Mouse (Mus musculus): ENCODE measurements around the gene C2cd4a. TPM values are rescaled to one million over a fixed set of nuclear protein-coding genes. Genes with fewer than 3 reads are reported as not detected.

The C2cd4a gene
- polyA plus RNA-seq, 1 experiment from 2014 or later = 0.78 TPM

DNA sequence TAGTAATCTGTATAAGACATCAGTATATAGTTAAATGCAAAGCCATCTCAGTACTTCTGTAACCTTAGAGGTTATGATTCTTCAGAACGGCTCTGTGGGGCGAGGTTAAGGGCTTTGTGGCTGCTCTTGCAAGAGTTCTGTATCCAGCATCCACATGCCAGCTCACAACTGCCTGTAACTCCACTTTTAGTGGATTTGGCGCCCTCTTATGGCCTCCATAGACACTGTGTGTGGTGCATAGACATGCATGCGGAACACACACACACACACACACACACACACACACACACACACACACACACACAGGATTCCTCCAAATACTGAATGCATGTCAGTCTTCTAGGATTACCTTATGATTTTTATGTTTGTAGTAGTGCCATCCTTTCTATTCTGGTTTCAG is 19.0 kb upstream of the C2cd4a start:
- 79% methylated on average over 4 of the region's 4 CpGs for WGBS
- H3K4me2 ChIP-seq = no peak overlapping the region
- no peaks in the 10 kb centered on the region for H3K9me3 ChIP-seq (replicated peaks)
- no peak overlapping the region for H3K4me3 ChIP-seq (replicated peaks)
- H3K9ac ChIP-seq (replicated peaks) = no peak overlapping the region
- H3K4me1 ChIP-seq = 0 out of 2 replicates have a peak, but pooled peaks cover 7% of the 10 kb centered on the region
- no peaks in the 10 kb centered on the region for H3K27me3 ChIP-seq (replicated peaks)
- ATAC-seq (ENCODE audit: low FRiP score) = no peak
- no peak overlapping the region for H3K27ac ChIP-seq (replicated peaks)
- H3K36me3 ChIP-seq = peaks cover 11% of the 10 kb centered on the region

DNA sequence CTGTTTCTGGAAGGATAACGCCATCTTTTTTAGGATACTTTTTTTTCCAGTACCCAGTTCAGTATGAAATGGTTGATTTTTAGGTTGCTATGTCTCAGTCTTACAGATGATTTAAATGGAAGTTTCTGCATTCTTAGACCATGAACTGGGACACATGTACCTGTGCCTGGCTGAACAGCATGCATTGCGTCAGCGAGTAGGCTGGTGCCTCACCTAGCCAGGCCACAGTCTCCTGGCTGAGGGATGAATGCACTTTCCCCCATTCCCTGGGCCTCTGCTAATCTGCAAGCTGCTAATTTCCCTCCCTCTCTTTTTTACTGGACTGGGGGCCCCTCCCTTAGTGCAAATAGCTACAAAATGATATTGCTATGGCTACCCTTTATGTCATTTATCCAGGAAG is 17.7 kb upstream of the C2cd4a start:
- H3K4me3 ChIP-seq (replicated peaks) = no peak overlapping the region
- no peak for ATAC-seq (ENCODE audit: low FRiP score)
- H3K4me1 ChIP-seq = 0 out of 2 replicates have a peak, but pooled peaks cover 7% of the 10 kb centered on the region
- H3K9ac ChIP-seq (replicated peaks) = no peak overlapping the region
- H3K27ac ChIP-seq (replicated peaks) = no peak overlapping the region
- H3K36me3 ChIP-seq = peaks cover 5% of the 10 kb centered on the region
- H3K27me3 ChIP-seq (replicated peaks) = no peaks in the 10 kb centered on the region
- no peaks in the 10 kb centered on the region for H3K9me3 ChIP-seq (replicated peaks)
- WGBS = 95% methylated on average over 3 of the region's 3 CpGs
- no peak overlapping the region for H3K4me2 ChIP-seq

DNA sequence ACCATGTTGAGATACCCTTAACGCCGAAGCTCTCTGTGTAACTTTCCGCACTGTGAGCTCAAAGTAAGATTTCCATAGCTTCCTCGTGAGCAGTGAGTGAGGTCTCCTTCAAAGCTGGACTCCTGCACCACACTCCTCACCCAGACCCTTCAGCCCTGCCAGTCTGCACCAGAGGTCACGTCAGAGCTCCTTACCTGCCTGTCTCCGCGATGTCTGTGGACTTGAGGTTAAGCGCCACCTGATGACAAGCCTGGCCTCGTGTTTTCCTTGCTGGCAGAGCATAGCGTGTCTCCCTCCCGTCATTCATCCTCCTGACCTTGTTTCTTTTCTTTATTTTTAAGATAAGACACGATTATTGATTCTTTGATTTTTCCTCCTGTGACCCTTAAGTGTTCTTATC is 17.3 kb upstream of the C2cd4a start:
- Histone ChIP-seq H3K9me3 (replicated peaks) (no peaks in the 10 kb centered on the region), H3K27me3 (replicated peaks) (no peaks in the 10 kb centered on the region), H3K9ac (replicated peaks) (no peak overlapping the region), H3K4me3 (replicated peaks) (no peak overlapping the region), H3K4me1 (0 out of 2 replicates have a peak, but pooled peaks cover 7% of the 10 kb centered on the region), H3K36me3 (0 out of 2 replicates have a peak, but pooled peaks cover 3% of the 10 kb centered on the region), H3K4me2 (no peak overlapping the region), H3K27ac (replicated peaks) (no peak overlapping the region)
- WGBS = 87% methylated on average over 12 of the region's 12 CpGs
- no peak for ATAC-seq (ENCODE audit: low FRiP score)

DNA sequence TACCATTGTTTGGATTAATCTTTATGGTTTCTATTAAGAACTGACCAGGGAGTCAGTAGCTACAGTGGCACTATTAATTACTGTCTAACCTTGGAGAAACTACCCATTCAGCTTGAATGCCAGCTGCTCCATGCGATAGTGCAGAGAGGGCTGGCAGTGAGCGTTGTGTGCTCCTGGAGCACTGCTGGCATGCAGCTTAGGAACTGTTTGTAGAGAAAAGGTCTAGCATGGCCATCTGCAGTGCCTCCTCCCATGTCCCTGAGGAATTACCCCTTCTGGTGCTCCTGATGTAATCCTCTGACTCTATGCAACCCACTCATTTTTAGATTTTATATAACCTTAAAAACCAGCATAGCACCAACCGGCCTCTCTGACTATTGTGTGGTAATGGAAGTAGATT is 15.5 kb upstream of the C2cd4a start:
- no peak overlapping the region for H3K27ac ChIP-seq (replicated peaks)
- 0 out of 2 replicates have a peak, but pooled peaks cover 7% of the 10 kb centered on the region for H3K4me1 ChIP-seq
- no peaks in the 10 kb centered on the region for H3K9me3 ChIP-seq (replicated peaks)
- H3K9ac ChIP-seq (replicated peaks) = no peak overlapping the region
- 54% methylated on average over 3 of the region's 3 CpGs for WGBS
- H3K4me2 ChIP-seq = no peak overlapping the region
- H3K27me3 ChIP-seq (replicated peaks) = no peaks in the 10 kb centered on the region
- no peak for ATAC-seq (ENCODE audit: low FRiP score)
- H3K4me3 ChIP-seq (replicated peaks) = no peak overlapping the region
- no peaks in the 10 kb centered on the region for H3K36me3 ChIP-seq

DNA sequence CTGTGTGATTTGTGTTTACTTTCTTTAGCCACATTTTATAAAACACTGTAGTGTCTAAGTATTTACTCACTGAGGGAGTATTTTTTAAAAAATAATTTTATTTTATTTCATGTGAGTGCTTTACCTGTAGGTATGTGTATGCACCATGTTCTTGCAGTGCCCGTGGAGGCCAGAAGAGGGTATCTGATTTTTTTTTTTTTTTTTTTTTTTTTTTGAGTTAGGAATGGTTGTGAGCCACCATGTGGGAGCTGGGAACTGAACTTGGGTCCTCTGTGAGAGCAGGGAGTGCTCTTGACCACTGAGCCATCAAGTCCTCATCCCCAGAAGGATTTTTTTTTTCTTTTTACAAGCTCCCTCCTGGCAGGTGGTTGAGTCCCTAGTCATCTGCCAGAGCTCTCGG is 14.0 kb upstream of the C2cd4a start:
- WGBS = 96% methylated on average over 2 of the region's 2 CpGs
- no peak overlapping the region for H3K4me3 ChIP-seq (replicated peaks)
- H3K36me3 ChIP-seq = no peaks in the 10 kb centered on the region
- peaks cover 11% of the 10 kb centered on the region for H3K4me1 ChIP-seq
- ATAC-seq (ENCODE audit: low FRiP score) = no peak
- H3K4me2 ChIP-seq = no peak overlapping the region
- H3K9ac ChIP-seq (replicated peaks) = no peak overlapping the region
- H3K27me3 ChIP-seq (replicated peaks) = no peaks in the 10 kb centered on the region
- H3K27ac ChIP-seq (replicated peaks) = no peak overlapping the region
- no peaks in the 10 kb centered on the region for H3K9me3 ChIP-seq (replicated peaks)

DNA sequence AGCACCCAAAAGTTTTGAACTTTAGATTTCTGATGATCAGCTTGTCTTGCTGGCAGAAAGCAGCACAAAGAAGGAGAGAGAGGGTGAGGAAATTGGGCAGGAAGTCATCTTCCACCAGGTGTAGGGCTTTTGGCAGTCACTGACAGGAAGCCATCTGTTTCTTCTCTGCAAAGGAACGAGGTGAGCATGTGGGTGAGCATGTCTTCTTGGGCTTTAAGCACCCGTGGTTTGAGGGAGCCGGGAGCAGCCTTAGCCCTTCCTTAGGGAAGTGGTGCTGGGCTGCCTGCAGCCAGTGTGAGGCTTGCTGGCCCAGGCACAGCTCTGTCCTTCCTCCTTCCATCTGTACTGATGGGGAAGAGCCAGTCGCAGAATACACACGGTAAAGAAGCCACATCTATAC is 13.5 kb upstream of the C2cd4a start:
- H3K9me3 ChIP-seq (replicated peaks) = no peaks in the 10 kb centered on the region
- H3K36me3 ChIP-seq = no peaks in the 10 kb centered on the region
- H3K4me1 ChIP-seq = peaks cover 16% of the 10 kb centered on the region
- H3K4me3 ChIP-seq (replicated peaks) = no peak overlapping the region
- no peak for ATAC-seq (ENCODE audit: low FRiP score)
- H3K27ac ChIP-seq (replicated peaks) = no peak overlapping the region
- H3K4me2 ChIP-seq = no peak overlapping the region
- no peaks in the 10 kb centered on the region for H3K27me3 ChIP-seq (replicated peaks)
- no peak overlapping the region for H3K9ac ChIP-seq (replicated peaks)
- 89% methylated on average over 5 of the region's 5 CpGs for WGBS

DNA sequence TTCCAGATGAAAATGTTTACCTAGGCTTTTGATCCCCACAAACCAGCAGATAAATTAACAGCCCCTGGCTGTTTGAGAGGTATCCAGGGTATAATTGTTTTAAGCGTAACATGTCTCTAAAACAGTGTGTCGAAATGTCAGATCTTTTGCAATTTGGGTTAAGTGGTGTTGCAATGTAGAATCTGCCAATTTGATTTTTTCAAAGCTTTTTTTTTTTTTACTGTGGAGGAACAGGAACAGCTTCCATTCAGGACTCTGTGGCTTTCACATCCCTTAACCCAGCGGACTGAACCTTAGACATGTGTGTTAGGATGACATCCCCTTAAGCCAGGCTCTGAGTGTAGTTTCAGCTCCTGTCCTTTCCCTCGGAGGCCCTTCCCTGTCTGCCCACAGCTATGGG is 12.9 kb upstream of the C2cd4a start:
- H3K27me3 ChIP-seq (replicated peaks) = no peaks in the 10 kb centered on the region
- no peak for ATAC-seq (ENCODE audit: low FRiP score)
- H3K4me2 ChIP-seq = no peak overlapping the region
- no peak overlapping the region for H3K27ac ChIP-seq (replicated peaks)
- no peak overlapping the region for H3K9ac ChIP-seq (replicated peaks)
- peaks cover 17% of the 10 kb centered on the region for H3K4me1 ChIP-seq
- no peak overlapping the region for H3K4me3 ChIP-seq (replicated peaks)
- WGBS = 75% methylated on average over 4 of the region's 4 CpGs
- H3K9me3 ChIP-seq (replicated peaks) = no peaks in the 10 kb centered on the region
- no peaks in the 10 kb centered on the region for H3K36me3 ChIP-seq

DNA sequence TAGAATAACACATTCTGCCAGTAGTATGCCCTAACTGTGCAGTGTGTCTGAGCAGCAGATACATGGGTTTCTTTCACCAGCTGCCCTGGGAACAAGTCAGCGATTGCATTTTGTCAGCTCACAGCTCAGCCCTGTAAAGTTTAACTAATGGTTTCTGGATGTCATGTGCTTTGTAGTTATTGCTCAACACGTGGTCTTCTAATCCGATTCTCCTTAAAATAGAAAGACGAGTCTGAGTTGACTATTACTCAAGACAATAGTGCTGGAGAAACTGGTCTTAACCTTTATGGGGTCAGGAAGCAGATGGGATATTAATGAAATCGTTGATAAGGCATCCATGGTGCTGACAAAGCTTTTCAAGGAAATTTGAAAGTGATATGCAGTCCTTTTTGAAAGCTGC is 10.7 kb upstream of the C2cd4a start:
- Histone ChIP-seq H3K36me3 (no peaks in the 10 kb centered on the region), H3K9me3 (replicated peaks) (no peaks in the 10 kb centered on the region), H3K4me2 (no peak overlapping the region), H3K27me3 (replicated peaks) (no peaks in the 10 kb centered on the region), H3K27ac (replicated peaks) (no peak overlapping the region), H3K9ac (replicated peaks) (no peak overlapping the region), H3K4me3 (replicated peaks) (no peak overlapping the region), H3K4me1 (peaks cover 13% of the 10 kb centered on the region)
- WGBS = 75% methylated on average over 5 of the region's 5 CpGs
- ATAC-seq (ENCODE audit: low FRiP score) = no peak

DNA sequence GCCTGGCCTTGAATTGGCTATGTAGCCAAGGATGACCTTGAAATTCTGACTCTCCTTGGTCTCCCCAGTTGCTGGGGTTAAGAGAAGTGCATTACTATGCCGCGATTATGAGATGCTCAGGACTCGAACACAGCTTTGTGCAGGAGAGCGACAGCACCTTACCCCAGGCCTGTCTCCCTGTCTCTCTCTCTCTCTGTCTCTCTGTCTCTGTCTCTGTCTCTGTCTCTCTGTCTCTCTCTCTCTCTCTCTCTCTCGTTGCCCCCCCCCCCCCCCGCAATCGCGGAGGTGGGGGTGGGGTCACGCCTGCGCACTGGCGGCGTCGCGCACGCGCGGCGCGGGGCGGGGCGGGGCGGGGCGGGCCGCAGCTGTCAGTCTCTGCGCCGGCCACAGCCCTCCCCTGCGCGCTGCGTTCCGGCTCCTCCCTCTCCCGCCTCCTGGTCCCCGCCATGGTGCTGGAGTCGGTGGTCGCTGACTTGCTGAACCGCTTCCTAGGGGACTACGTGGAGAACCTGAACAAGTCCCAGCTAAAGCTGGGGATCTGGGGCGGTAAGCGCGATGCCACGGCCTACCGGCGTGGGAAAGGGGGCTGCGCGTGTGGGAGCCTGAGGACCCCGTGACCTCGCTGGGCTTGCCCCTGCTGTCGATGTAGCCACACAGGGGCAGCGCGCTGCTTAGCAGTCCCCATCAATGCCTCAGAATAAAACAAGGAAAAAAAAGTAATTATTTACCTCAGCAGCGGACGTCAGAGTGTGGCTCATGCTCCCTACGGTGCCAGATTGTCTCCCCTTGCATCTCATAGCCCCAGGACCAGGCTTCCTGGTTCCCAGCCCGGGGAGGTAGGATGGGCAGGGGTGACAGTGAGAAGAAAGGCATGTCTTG is 8.1 kb upstream of the C2cd4a start, which contains the start of gene Vps13c:
Gene Vps13c, plus strand, starts transcription at position 416 of the 879 bp plus-strand sequence.
- ATAC-seq (ENCODE audit: low FRiP score) = peak; percentile 99

DNA sequence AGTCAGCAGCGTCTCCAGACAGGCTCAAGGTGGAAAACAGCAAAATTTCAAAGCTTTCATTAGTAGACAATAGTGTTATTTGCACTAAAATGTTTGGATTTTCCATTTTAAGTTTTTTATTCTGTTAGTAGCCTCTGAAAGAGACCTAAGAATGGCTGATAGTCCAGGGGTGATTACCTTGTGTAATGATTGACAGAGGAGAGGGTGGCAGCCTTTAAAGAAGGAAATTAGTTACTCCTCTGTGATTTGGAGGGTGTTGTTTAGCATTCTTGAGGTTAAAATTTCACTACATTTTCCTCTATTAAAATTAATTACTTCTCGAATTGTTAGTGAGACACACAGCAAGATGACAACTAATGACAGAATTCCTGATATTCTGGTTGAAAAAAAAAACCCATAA is 5.2 kb upstream of the C2cd4a start:
- Histone ChIP-seq H3K4me3 (replicated peaks) (no peak overlapping the region), H3K27ac (replicated peaks) (no peak overlapping the region), H3K9me3 (replicated peaks) (no peaks in the 10 kb centered on the region), H3K36me3 (no peaks in the 10 kb centered on the region), H3K9ac (replicated peaks) (no peak overlapping the region), H3K27me3 (replicated peaks) (peaks cover 14% of the 10 kb centered on the region), H3K4me2 (no peak overlapping the region), H3K4me1 (peaks cover 13% of the 10 kb centered on the region)
- no peak for ATAC-seq (ENCODE audit: low FRiP score)
- 72% methylated on average over 2 of the region's 2 CpGs for WGBS

More for the DNA sequence above, 8.1 kb upstream of the C2cd4a start, which contains the start of gene Vps13c:
- no peaks in the 10 kb centered on the region for H3K36me3 ChIP-seq
- H3K9ac ChIP-seq (replicated peaks) = peak within 1 kb of the TSS; percentile 80
- H3K4me2 ChIP-seq = peak within 1 kb of the TSS; percentile 86
- under 1% methylated on average over 45 of the region's 53 CpGs for WGBS
- H3K9me3 ChIP-seq (replicated peaks) = no peaks in the 10 kb centered on the region
- H3K4me1 ChIP-seq = peaks cover 10% of the 10 kb centered on the region
- H3K27me3 ChIP-seq (replicated peaks) = no peaks in the 10 kb centered on the region
- peak within 1 kb of the TSS; percentile 88 for H3K27ac ChIP-seq (replicated peaks)
- H3K4me3 ChIP-seq (replicated peaks) = peak within 1 kb of the TSS; percentile 80

DNA sequence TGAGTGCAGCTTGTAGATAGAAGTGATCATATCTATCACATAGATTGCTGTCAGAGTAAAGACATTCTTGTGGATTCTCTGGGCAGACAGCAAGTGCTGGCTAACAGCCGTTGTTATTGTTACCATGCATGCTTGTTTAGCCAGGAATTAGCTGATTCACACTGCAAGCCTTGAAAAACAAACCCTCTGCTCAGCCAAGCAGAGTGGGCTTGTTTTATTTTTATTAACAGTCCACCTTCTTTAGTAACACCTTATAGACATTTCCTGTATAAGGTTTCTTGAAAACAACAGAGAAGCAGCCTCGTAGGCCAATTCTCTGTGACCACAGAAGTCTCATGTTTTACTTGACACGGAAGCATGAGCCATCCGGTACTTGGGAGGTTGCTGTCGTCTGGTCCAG is 2.4 kb upstream of the C2cd4a start:
- Histone ChIP-seq H3K9ac (replicated peaks) (no peak overlapping the region), H3K27me3 (replicated peaks) (peaks cover 30% of the 10 kb centered on the region), H3K9me3 (replicated peaks) (no peaks in the 10 kb centered on the region), H3K4me2 (no peak overlapping the region), H3K4me1 (peaks cover 16% of the 10 kb centered on the region), H3K4me3 (replicated peaks) (no peak overlapping the region), H3K36me3 (no peaks in the 10 kb centered on the region), H3K27ac (replicated peaks) (no peak overlapping the region)
- no peak for ATAC-seq (ENCODE audit: low FRiP score)
- WGBS = 87% methylated on average over 5 of the region's 5 CpGs

DNA sequence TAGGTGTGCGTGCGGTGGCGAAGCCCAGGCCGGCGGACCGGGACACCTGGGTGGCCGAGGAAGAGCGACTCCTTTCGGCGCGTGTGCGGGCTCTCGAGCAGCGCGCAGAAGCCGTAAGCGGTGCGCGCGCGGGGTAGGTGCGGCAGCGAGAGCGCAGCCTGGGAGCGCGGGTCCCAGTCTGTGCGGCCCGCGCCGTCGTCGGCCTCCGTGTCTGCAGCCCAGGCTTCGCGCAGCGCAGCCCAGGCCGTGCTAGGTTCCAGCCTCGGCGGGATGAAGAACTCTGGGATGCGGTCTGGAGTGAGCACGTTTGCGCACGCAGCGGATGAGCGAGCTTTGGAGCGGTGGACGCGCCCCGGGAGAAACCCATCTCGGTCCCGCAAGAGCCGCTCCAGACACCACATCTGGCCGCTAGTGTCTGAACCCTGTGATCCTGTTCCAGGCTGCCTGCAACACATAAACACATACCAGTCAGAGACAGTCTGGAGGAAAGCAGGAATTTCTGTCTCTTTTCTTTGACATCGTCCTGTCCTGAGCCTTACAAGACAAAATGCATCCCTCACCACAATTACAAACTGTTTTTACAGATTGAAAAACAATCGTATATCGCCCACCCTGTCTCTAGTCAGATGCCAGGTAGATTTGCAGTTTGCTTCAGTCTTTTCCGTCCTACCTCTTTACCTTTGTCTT is 628 bp downstream of the C2cd4a start:
- Histone ChIP-seq H3K36me3 (no peaks in the 10 kb centered on the region), H3K9ac (replicated peaks) (peak overlapping the region; percentile 57), H3K4me2 (peak overlapping the region; percentile 80), H3K9me3 (replicated peaks) (no peaks in the 10 kb centered on the region), H3K4me3 (replicated peaks) (peak overlapping the region; percentile 56), H3K27ac (replicated peaks) (peak overlapping the region; percentile 33; the same call in 1 of the 2 replicates), H3K27me3 (replicated peaks) (peaks cover 38% of the 10 kb centered on the region), H3K4me1 (peaks cover 16% of the 10 kb centered on the region)
- peak; percentile 76 for ATAC-seq (ENCODE audit: low FRiP score)
- under 1% methylated on average over 55 of the region's 57 CpGs for WGBS
